Mouse (Mus musculus) lung, adult 2 months (tissue): ENCODE data around the gene Aldh1a2. TPM values are rescaled to one million over a fixed set of nuclear protein-coding genes. Genes with fewer than 3 reads are reported as not detected.

Experiments
- DNase-seq: peaks from one replicate; pipeline ENCODE4 v3.0.0; 2022
- H3K4me1 ChIP-seq: fragments of 200-500 bp; 2 replicates; pipeline ENCODE4 v1.6.1; 2011; ENCODE audit warnings: low read length; ENCODE audit not compliant: control insufficient read depth, insufficient read depth
- H3K4me3 ChIP-seq: fragments of 200-500 bp; replicated peaks from 2 replicates; pipeline ENCODE3; 2011; ENCODE audit warnings: low read depth, mild to moderate bottlenecking, control low read depth, low read length; ENCODE audit errors: extremely low read depth
- CTCF ChIP-seq: fragments of 200-500 bp; IDR thresholded peaks from 2 replicates; pipeline ENCODE4 v1.5.1; 2011; ENCODE audit warnings: mild to moderate bottlenecking, low read length, control low read depth; ENCODE audit not compliant: insufficient read depth
- POLR2A ChIP-seq: fragments of 200-500 bp; IDR thresholded peaks from 2 replicates; pipeline ENCODE4 v1.6.1; 2011; ENCODE audit warnings: low read depth, mild to moderate bottlenecking, control low read depth, low read length, borderline replicate concordance; ENCODE audit errors: extremely low read depth
- WGBS: fragments of 180-500 bp; shearing (Covaris S2); methylation state at CpG from one replicate; pipeline ENCODE4 v1.1.7; 2018; 5-methylcytosine and 5-hydroxymethylcytosine counted together
- polyA plus RNA-seq: library from polyadenylated mRNA; depleted of rRNA; stranded (reverse); fragments of >200 nt; gene quantifications from 2 replicates; pipeline ENCODE4 v1.2.3, GENCODE M21; 2012

Gene Aldh1a2
- polyA plus RNA-seq, 1 experiment, result 13.5 TPM

DNA sequence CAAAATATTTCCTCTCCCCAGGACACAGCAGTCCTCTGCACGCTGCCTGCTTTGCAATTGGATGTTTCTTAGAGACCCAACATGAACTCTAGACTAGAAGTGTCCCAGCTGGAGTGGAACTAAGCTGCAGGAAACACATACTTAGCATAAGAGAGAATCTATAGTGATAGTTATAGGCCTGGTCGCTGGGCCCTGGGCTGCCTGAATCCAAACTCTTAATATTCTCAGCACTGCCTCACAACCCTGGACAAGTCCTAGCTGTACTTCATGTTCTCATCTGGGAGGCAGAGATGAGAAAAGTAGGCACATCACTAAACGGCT, 102.3 kb downstream of the Aldh1a2 start:
- no peak for TF ChIP-seq POLR2A
- no peaks in the 10 kb centered on the region; the same call in 1 of the 2 replicates for H3K4me1 ChIP-seq
- no peak for DNase-seq
- no peak overlapping the region for H3K4me3 ChIP-seq
- WGBS, result 66% methylated on average over 3 of the region's 3 CpGs

DNA sequence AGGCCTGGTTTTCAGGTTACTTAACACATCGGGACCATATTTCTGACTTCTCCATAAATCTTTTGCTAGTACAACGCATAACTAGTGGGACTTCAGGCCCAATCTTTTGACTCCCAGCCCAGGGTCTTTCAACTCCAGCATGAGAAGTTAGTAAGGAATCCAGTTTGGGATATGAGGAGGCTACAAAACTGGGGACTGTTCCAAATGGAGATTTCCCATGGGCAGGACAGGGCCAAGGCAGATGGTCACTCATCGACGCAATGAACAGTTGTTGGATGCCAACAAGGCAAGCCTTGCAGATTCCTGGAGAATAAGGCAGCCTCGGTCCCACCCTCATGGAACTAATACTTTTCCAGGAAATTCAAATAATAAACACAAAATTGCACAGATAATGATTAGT, 104.2 kb downstream of the Aldh1a2 start:
- TF ChIP-seq POLR2A, result no peak
- TF ChIP-seq CTCF, result no peak
- WGBS, result 74% methylated on average over 5 of the region's 5 CpGs

DNA sequence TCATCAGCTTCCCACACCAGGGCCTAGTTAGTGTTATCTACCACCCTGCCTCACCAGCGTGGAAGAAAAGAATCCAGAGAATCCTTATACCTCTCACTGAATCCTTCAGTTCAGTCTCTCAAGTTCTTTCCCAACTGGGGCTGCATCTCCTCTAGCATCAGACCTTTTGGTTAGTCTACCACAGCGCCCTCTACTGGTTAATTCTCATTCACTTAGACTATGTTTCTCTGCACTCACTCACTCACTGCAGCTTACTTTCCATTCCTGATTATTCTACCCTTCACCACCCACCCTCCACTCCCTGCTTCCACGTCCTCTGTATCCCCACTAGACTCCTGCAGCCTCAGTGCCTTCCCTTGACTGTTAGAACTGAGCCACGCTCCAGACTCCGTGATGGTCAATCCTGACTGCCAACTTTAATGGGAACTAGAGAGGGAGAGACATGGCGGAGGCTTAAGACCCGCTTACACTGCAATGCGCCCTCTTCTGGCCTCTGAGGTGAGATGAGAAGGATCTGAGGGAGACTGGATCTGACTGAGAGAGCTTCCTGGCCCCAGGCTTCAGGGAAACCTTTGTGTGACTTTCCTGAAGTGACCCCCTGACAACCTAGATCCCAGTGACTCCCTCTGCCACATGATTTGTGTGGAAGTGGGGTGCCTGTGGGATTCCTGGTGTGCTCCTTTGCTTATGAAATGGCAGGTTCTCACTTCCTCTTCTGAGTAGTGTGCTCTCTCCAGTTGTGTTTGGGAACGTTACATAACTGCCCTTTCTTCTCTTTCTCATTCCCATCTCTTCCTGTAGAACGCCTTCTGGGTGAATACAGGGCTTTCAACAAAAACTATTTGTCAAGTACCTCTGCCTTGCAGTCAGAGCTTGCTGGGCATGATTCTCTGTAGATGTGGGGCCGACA, 104.9 kb downstream of the Aldh1a2 start:
- TF ChIP-seq POLR2A (no peak), CTCF (no peak)
- H3K4me1 ChIP-seq, result no peaks in the 10 kb centered on the region; the same call in 1 of the 2 replicates
- WGBS, result 65% methylated on average over 11 of the region's 11 CpGs
- no peak overlapping the region for H3K4me3 ChIP-seq
- no peak for DNase-seq

More for the DNA sequence above, 104.2 kb downstream of the Aldh1a2 start:
- Histone ChIP-seq H3K4me1 (no peaks in the 10 kb centered on the region; the same call in 1 of the 2 replicates), H3K4me3 (no peak overlapping the region)
- no peak for DNase-seq

DNA sequence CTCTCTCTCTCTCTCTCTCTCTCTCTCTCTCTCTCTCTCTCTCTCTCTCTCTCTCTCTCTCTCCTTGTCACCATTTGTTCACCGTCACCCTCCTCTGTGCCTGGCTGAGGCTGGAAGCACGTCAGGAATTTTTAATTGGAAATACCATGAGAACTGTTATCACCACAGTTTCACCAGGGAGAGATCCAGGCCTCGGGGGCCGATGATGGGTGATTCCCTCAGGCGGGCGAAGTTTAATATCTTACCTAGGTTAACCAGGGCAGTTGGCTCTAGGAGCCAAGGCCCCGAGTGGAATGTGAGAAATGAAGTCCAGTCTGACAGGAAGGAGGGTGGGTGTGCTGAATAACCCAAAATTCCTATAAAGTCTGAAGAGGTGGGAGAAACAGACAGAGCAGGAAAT, 105.8 kb downstream of the Aldh1a2 start:
- no peak overlapping the region for H3K4me3 ChIP-seq
- TF ChIP-seq POLR2A (no peak), CTCF (no peak)
- no peak for DNase-seq
- 57% methylated on average over 7 of the region's 7 CpGs for WGBS
- no peaks in the 10 kb centered on the region; the same call in 1 of the 2 replicates for H3K4me1 ChIP-seq

DNA sequence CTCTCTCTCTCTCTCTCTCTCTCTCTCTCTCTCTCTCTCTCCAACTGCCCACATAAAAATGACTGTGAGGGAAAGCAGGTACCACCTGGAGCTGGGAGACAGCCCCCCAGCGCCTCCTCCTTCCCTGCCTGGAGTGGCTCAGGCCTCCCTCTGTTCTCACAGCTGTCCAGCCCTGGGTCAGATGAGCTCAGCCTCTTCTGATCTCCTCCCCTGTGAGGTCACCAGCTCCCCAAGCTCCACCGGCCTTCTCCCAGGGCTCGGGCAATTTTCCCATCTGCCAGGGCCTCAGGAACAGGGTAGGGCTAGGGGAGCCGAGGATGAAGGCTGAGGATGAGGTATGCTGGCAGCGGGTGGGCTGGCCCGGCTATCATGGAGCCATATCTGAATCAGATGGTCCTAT, 106.3 kb downstream of the Aldh1a2 start:
- TF ChIP-seq POLR2A (no peak), CTCF (no peak)
- WGBS, result 62% methylated on average over 6 of the region's 6 CpGs
- Histone ChIP-seq H3K4me1 (no peaks in the 10 kb centered on the region; the same call in 1 of the 2 replicates), H3K4me3 (no peak overlapping the region)
- DNase-seq, result no peak

DNA sequence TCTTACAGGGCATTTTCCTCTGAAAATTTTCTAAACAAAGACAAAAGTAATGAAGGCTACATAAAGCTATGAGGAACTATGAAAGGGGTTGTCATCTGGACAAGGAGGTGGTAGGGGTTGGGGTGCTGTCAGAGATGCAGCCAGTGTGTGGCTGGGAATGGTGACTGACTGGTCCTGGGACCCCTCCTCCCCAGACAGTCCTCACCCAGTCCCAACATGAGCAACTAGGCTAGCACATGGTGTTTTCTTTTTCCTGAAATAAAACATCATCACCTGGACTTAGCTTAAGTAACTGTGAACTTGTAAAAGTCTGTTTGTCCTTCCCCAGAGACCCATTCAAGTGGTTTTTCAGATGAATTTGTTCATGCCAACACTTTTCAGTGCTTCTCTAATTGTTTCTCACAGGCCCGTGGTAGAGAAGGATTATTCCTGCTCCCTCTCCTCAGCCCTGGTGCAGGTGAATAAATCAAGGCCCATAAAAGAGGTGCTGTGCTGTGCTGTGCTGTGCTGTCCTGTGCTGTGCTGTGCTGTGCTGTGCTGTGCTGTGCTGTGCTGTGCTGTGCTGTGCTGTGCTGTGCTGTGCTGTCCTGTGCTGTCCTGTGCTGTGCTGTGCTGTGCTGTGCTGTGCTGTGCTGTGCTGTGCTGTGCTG, 107.8 kb downstream of the Aldh1a2 start:
- WGBS, result 73% methylated on average over 1 of the region's 1 CpGs
- H3K4me3 ChIP-seq, result no peak overlapping the region
- H3K4me1 ChIP-seq, result no peaks in the 10 kb centered on the region
- TF ChIP-seq POLR2A, result no peak
- TF ChIP-seq CTCF, result no peak
- DNase-seq, result no peak

DNA sequence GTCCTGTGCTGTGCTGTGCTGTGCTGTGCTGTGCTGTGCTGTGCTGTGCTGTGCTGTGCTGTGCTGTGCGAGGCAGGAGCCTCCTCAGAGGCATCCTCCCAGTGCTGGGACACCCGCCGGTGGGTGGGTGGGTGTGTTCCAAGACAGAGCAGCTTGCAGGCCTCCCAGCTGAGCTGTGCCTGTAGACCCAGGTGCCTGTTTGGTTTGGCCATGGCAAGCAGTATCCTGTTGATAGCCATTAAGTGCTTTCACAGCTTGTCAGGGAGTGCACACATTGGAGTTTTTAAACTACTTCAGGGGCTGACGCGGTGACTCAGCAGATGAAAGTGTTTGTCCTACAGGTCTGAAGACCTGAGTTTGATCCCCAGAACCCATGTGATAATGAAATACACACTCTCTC, 108.5 kb downstream of the Aldh1a2 start:
- no peak for DNase-seq
- TF ChIP-seq CTCF, result no peak
- no peak for TF ChIP-seq POLR2A
- WGBS, result 58% methylated on average over 5 of the region's 5 CpGs
- H3K4me1 ChIP-seq, result no peaks in the 10 kb centered on the region
- no peak overlapping the region for H3K4me3 ChIP-seq

DNA sequence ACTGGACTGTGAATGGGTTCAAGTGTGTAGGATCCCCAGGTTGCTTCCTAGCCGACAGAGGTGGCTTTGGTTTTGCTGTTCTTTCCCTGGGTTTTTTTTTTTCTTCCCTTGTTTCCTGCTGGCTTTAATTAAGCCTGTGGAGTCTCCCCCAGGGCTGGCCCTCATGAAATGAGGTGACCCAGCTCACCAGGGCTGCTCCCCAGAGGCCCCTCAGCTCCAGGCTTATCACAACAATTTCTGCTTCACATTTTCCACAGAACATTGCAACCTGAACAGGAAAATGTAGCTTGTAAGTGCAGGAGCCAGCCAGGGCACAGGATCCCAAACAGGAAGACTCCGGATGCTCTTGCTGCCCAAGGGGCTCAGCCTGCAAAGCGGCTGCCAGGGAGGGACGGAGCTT, 110.7 kb downstream of the Aldh1a2 start:
- 60% methylated on average over 4 of the region's 4 CpGs for WGBS
- TF ChIP-seq CTCF (no peak), POLR2A (no peak)
- no peak for DNase-seq
- no peaks in the 10 kb centered on the region for H3K4me1 ChIP-seq
- H3K4me3 ChIP-seq, result no peak overlapping the region

DNA sequence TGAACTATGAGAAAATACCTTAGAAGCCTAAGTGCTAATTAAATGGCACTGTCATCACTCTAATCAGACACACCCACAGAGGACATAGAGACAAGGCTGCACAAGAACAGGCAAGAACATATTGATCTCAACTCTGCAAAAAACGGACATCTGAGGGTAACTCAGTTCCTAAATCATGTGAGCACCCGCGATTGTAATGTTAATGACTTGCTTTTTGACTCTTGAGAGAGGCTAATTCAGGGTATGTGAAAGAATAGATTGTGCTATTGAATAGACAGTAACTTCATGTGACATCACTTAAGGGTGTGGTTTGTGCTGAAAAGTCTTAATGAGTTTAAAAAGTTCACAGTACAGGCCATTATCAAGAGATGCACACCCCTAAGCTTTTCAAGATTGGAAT, 116.1 kb downstream of the Aldh1a2 start:
- no peak overlapping the region for H3K4me3 ChIP-seq
- no peak for DNase-seq
- TF ChIP-seq POLR2A (no peak), CTCF (no peak)
- no peaks in the 10 kb centered on the region for H3K4me1 ChIP-seq
- WGBS, result 73% methylated on average over 3 of the region's 3 CpGs

DNA sequence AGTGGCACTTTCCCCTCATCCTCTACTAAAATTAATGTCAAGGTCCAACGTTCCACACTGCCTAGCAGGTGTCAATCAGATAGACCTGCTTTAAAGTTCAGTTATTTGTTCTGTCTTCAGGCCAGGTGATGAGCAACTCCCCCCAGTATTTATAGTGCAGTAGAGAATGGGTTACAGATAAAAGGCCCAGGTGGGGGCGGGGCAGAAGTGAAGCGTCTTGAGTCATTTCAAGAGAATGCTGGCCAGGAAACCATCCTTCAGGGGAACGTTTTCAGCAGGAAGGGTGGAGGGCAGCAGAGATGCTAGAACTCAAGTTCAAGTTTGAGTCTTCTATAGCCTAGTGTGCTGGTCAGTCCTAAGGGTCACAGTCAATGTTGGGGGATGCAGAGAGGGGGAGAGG, 121.1 kb downstream of the Aldh1a2 start:
- H3K4me1 ChIP-seq, result no peaks in the 10 kb centered on the region
- 40% methylated on average over 4 of the region's 4 CpGs for WGBS

More for the DNA sequence above, 121.1 kb downstream of the Aldh1a2 start:
- no peak for DNase-seq
- TF ChIP-seq POLR2A (no peak), CTCF (no peak)
- no peak overlapping the region for H3K4me3 ChIP-seq
